ENCODE assay signal across 17 mouse cellular contexts in the genomic region with DNA sequence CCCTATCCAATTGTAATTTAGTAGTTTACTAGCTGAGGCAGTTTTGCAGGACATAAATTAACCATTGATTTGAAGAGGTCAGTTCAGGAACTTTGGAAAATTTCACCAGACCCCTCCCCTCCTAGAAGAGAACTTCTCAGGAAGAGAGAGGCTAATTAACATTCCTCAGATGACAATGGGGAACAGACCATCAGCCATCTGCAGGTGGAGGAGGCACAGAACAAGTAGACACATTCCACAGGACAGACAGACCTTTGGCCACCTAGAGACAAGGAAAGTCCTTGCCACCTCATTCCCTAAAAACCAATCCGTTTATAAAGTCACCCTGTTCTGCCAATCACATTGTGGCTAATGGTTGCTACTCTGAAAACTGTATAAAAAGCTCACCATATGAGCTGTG.
"Had no signal": no experiment of that assay in that cellular context is flagged by ENCODE, and none has a peak within 500 bp of the region (broad histone marks: within the 10 kb centered on the region; RNA-seq: fewer than 3 reads in every experiment).

No protein-coding gene starts in this region.

- DNase-seq: left cerebral cortex, postnatal 4 days; liver; liver, embryonic 13.5 days; liver, postnatal 0 days; lung, adult 18-20 months; lung, adult 2 months; lung, embryonic 14.5 days; lung, postnatal 10 days; lung, postnatal 14 days; lung, postnatal 36 days; lung, postnatal 4 days; midbrain, embryonic 14.5 days had no signal

- ATAC-seq: liver, embryonic 12.5 days; liver, postnatal 0 days; lung, postnatal 0 days; midbrain, embryonic 13.5 days; midbrain, embryonic 15.5 days; midbrain, embryonic 16.5 days had no signal
